Mouse (Mus musculus): ENCODE data around the gene Gnpat. TPM values are rescaled to one million over a fixed set of nuclear protein-coding genes. Genes with fewer than 3 reads are reported as not detected.
A peak's percentile ranks its signal among the peaks of the same experiment; 100 is the strongest.

Gnpat gene
- total and polyA plus RNA-seq, 3 experiments: 62.3 to 91.5 (median 89.1) TPM

GRCm38 (mm10) chr8:124826658-124827057, 36.2 kb upstream of the Gnpat start:
- peak; percentile 56 for DNase-seq (ENCODE audit: extremely low read depth)
- Histone ChIP-seq H3K4me3 (replicated peaks in 1 of 3; ENCODE audit: low read depth in 2 of 3, low read length in 2 of 3, poor library complexity in 1 of 3) (no peak overlapping the region), H3K4me1 (ENCODE audit: control insufficient read depth in 1 of 2, insufficient read depth in 2 of 2) (peaks cover 8 to 22% of the 10 kb centered on the region in 2 experiments), H3K9me3 (replicated peaks; ENCODE audit: low read length) (peaks cover 14% of the 10 kb centered on the region), H3K36me3 (replicated peaks in 1 of 2; ENCODE audit: control insufficient read depth in 1 of 2, insufficient read depth in 1 of 2, low read length in 1 of 2) (no peaks in the 10 kb centered on the region), H3K9ac (ENCODE audit: insufficient read depth, low read depth) (no peak overlapping the region), H3K27ac (ENCODE audit: insufficient read depth, low read depth) (no peak overlapping the region), H3K27me3 (replicated peaks) (peaks cover 62% of the 10 kb centered on the region), H3K79me2 (replicated peaks; ENCODE audit: control insufficient read depth, extremely low read depth, insufficient read depth, poor library complexity, severe bottlenecking) (no peaks in the 10 kb centered on the region), H3K4me2 (ENCODE audit: insufficient read depth, low read depth, poor library complexity, severe bottlenecking) (peak overlapping the region; percentile 53)
- TF ChIP-seq PAX5 (IDR thresholded peaks at IDR 0.05; ENCODE audit: low read length): no peak
- no peak for TF ChIP-seq MYC (IDR thresholded peaks at IDR 0.05; ENCODE audit: low read depth, low read length)
- no peak for TF ChIP-seq USF2 (conservative IDR thresholded peaks at IDR 0.05; ENCODE audit: low read depth, low read length)
- TF ChIP-seq JUND (conservative IDR thresholded peaks at IDR 0.05; ENCODE audit: low read depth, low read length): no peak
- no peak for TF ChIP-seq POLR2A (IDR thresholded peaks at IDR 0.05; ENCODE audit: low read depth, low read length)
- TF ChIP-seq SMC3 (IDR thresholded peaks at IDR 0.05; ENCODE audit: low read depth, low read length): no peak
- no peak for TF ChIP-seq UBTF (IDR thresholded peaks at IDR 0.05; ENCODE audit: low read depth, low read length)
- TF ChIP-seq MAX (IDR thresholded peaks at IDR 0.05; ENCODE audit: low read length): no peak
- TF ChIP-seq SIN3A (IDR thresholded peaks at IDR 0.05; ENCODE audit: low read length): no peak
- TF ChIP-seq NELFE (IDR thresholded peaks at IDR 0.05; ENCODE audit: low read depth, low read length): no peak
- no peak for TF ChIP-seq ETS1 (conservative IDR thresholded peaks at IDR 0.05; ENCODE audit: low read depth, low read length)
- no peak for TF ChIP-seq E2F4 (IDR thresholded peaks at IDR 0.05; ENCODE audit: insufficient replicate concordance, low read depth, low read length)
- TF ChIP-seq HCFC1 (IDR thresholded peaks at IDR 0.05; ENCODE audit: low read depth, low read length): no peak
- no peak for TF ChIP-seq GABPA (IDR thresholded peaks at IDR 0.05; ENCODE audit: insufficient replicate concordance, low read depth, low read length)
- TF ChIP-seq RCOR1 (conservative IDR thresholded peaks at IDR 0.05; ENCODE audit: low read depth, low read length): no peak
- TF ChIP-seq IRF4 (IDR thresholded peaks at IDR 0.05; ENCODE audit: low read depth, low read length): peak; percentile 45; the same call in 1 of the 2 replicates
- no peak for TF ChIP-seq ZNF384 (IDR thresholded peaks at IDR 0.05; ENCODE audit: low read depth, low read length)
- 0 out of 2 replicates have a peak, but pooled peaks have one; percentile 33 for TF ChIP-seq BHLHE40 (IDR thresholded peaks at IDR 0.05; ENCODE audit: low read depth, low read length)
- no peak for TF ChIP-seq NRF1 (IDR thresholded peaks at IDR 0.05; ENCODE audit: low read depth, low read length)
- no peak for TF ChIP-seq MAZ (IDR thresholded peaks at IDR 0.05; ENCODE audit: low read depth, low read length)
- no peak; the same call in 1 of the 2 replicates for TF ChIP-seq RAD21 (IDR thresholded peaks at IDR 0.05; ENCODE audit: low read depth, low read length)
- 0 out of 2 replicates have a peak, but pooled peaks have one; percentile 48 for TF ChIP-seq MAFK (IDR thresholded peaks at IDR 0.05; ENCODE audit: insufficient replicate concordance, low read length)
- no peak for TF ChIP-seq USF1 (IDR thresholded peaks at IDR 0.05; ENCODE audit: low read depth, low read length)
- no peak for TF ChIP-seq CTCF (conservative IDR thresholded peaks at IDR 0.05 in 1 of 2, IDR thresholded peaks at IDR 0.05 in 1 of 2; ENCODE audit: low read depth in 2 of 2, low read length in 2 of 2)
- TF ChIP-seq TCF12 (IDR thresholded peaks at IDR 0.05; ENCODE audit: low read depth, low read length): peak; percentile 39; the same call in 1 of the 2 replicates
- peak; percentile 59; the same call in 1 of the 2 replicates for TF ChIP-seq EP300 (IDR thresholded peaks at IDR 0.05; ENCODE audit: low read length)
- TF ChIP-seq ZMIZ1 (IDR thresholded peaks at IDR 0.05; ENCODE audit: low read depth, low read length): no peak
- TF ChIP-seq CHD1 (IDR thresholded peaks at IDR 0.05; ENCODE audit: low read depth, low read length): no peak
- TF ChIP-seq JUN (IDR thresholded peaks at IDR 0.05; ENCODE audit: insufficient read depth, low read depth, low read length): no peak
- TF ChIP-seq ZC3H11A (IDR thresholded peaks at IDR 0.05; ENCODE audit: low read depth, low read length): no peak
- no peak for TF ChIP-seq ZKSCAN1 (IDR thresholded peaks at IDR 0.05; ENCODE audit: borderline replicate concordance, low read depth, low read length)
- in situ Hi-C loops (cut with MboI; ENCODE audit: low pct_ligation_motif_present, low pct_unique_long_range_greater_than_20kb, low sequenced_read_pairs) (no loop called here), dilution Hi-C loops (cut with MboI; ENCODE audit: extremely low pct_ligation_motif_present, extremely low pct_unique_long_range_greater_than_20kb, low sequenced_read_pairs) (no loop called here)

All from CH12.LX (cell line).